Mouse (Mus musculus) hindbrain, embryonic 16.5 days (tissue): ENCODE measurements at regions not wholly inside any gene's neighbourhood (a gene's known extent, or its start where the extent isn't known, plus 50 kb on each side); places are given as distances from the start of the nearest gene placed in this dataset.

Experiments used
- ATAC-seq: fragments of 200-750 bp; cut with Nextera tagmentation; 2 replicates; pipeline ENCODE4 v1.8.0; 2017; ENCODE audit warnings: moderate TSS enrichment, moderate library complexity
- H3K27ac ChIP-seq: fragments of 300-500 bp; sonication (generic); 2 replicates; pipeline ENCODE4 v1.5.1; 2014; ENCODE audit warnings: low read depth, mild to moderate bottlenecking, control low read depth, low read length, moderate library complexity
- H3K27me3 ChIP-seq: fragments of 300-500 bp; sonication (generic); replicated peaks from 2 replicates; pipeline ENCODE4 v1.6.1; 2014; ENCODE audit warnings: low read length; ENCODE audit not compliant: control insufficient read depth, insufficient read depth
- H3K36me3 ChIP-seq: fragments of 300-500 bp; sonication (generic); 2 replicates; pipeline ENCODE4 v1.6.1; 2014; ENCODE audit warnings: mild to moderate bottlenecking, low read length, moderate library complexity, mixed read lengths; ENCODE audit not compliant: control insufficient read depth, insufficient read depth
- H3K4me1 ChIP-seq: fragments of 300-500 bp; sonication (generic); 2 replicates; pipeline ENCODE4 v1.6.1; 2014; ENCODE audit warnings: low read depth, low read length; ENCODE audit not compliant: control insufficient read depth, insufficient read depth
- H3K4me2 ChIP-seq: fragments of 300-500 bp; sonication (generic); 2 replicates; pipeline ENCODE4 v1.6.1; 2014; ENCODE audit warnings: mild to moderate bottlenecking, low read length, control low read depth, moderate library complexity
- H3K4me3 ChIP-seq: fragments of 300-500 bp; sonication (generic); 2 replicates; pipeline ENCODE4 v1.5.1; 2014; ENCODE audit warnings: mild to moderate bottlenecking, low read length, control low read depth, moderate library complexity
- H3K9ac ChIP-seq: fragments of 300-500 bp; sonication (generic); 2 replicates; pipeline ENCODE4 v1.6.1; 2014; ENCODE audit warnings: low read depth, mild to moderate bottlenecking, control low read depth, low read length, moderate library complexity
- H3K9me3 ChIP-seq: fragments of 300-500 bp; sonication (generic); 2 replicates; pipeline ENCODE4 v1.6.1; 2014; ENCODE audit warnings: mild to moderate bottlenecking, low read length, moderate library complexity; ENCODE audit not compliant: control insufficient read depth
- WGBS: fragments of 180-500 bp; shearing (Covaris S2); extraction: QIAGEN DNeasy Blood & Tissue Kit; methylation state at CpG from one replicate; pipeline ENCODE4 v1.1.7; 2014; 5-methylcytosine and 5-hydroxymethylcytosine counted together

DNA sequence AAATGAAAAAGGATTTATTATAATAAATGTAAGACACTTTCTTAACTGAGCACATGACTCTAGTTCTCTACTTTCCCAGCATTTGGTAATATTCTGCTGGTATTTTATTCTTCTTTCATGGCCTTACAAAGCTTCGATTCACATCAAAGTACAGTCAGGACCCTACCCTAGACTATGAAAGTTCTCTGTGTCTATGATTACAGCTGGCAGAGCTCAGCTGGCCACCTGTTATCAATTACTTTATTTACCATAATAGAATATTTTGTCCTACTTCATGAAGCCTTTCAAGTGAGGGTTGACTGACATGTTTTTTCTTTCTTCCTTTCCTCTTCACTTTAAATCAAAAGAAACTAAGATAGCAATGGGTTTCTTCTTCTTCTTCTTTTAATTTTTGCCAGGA lies 269.8 kb downstream of the Kctd12 start:
- H3K4me2 ChIP-seq, result no peak overlapping the region
- ATAC-seq, result no peak
- no peak overlapping the region for H3K9ac ChIP-seq
- 88% methylated on average over 1 of the region's 1 CpGs for WGBS
- H3K36me3 ChIP-seq, result no peaks in the 10 kb centered on the region
- H3K9me3 ChIP-seq, result no peaks in the 10 kb centered on the region
- no peaks in the 10 kb centered on the region for H3K4me1 ChIP-seq
- H3K4me3 ChIP-seq, result no peak overlapping the region
- H3K27ac ChIP-seq, result no peak overlapping the region
- H3K27me3 ChIP-seq, result no peaks in the 10 kb centered on the region

DNA sequence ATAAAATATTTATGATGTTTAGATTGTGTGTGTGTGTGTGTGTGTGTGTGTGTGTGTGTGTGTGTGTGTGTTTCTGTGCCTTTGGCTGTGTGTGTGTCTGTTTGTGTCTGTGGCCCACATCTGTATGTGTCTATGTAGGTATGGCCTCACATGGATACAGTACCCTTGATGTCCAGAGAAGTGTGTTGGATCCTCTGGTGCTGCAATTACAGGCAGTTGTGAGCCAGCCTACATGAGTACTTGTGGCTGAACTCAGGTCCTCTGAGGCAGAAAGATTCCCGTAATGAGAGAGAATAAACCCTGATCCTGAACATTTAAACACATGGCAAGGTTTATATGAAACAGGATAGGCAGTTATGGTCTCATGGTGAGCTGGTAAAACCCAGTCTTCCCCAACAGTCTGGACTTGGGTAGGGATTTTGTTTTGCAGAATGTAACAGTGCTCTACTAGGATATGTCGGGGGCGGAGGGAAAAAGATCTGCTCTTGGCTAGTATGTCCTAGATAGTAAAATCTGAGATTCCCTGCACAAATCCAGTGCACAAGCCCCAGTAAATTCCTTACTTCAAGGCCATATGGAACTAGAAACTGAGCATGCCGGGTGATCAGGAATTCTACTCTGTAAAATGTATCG lies 275.6 kb downstream of the Kctd12 start:
- no peak for ATAC-seq
- Histone ChIP-seq H3K4me3 (no peak overlapping the region), H3K4me1 (no peaks in the 10 kb centered on the region), H3K9ac (no peak overlapping the region), H3K27ac (no peak overlapping the region), H3K4me2 (no peak overlapping the region), H3K36me3 (no peaks in the 10 kb centered on the region), H3K27me3 (no peaks in the 10 kb centered on the region), H3K9me3 (no peaks in the 10 kb centered on the region)
- 83% methylated on average over 5 of the region's 5 CpGs for WGBS

DNA sequence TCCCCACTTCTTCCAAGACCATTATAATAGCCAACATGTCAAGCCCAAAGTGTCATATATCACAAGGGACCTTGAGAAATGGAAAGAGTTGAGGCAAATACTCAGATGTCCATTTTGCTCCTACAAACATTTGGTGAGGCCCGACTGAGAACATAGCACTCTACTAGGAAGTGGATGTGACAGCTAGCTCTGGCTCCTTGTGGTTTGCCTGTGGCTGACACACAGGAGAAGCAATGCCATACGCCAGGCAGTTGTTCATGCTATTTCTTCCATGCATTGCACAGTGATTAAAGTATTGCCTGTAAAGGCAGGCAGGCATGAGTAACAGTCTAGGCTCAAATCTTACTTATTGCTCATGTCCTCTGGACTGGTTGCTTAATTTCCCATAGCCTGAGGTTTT lies 281.3 kb downstream of the Kctd12 start:
- Histone ChIP-seq H3K9ac (no peak overlapping the region), H3K4me3 (no peak overlapping the region), H3K27me3 (no peaks in the 10 kb centered on the region), H3K4me1 (no peaks in the 10 kb centered on the region), H3K36me3 (no peaks in the 10 kb centered on the region), H3K9me3 (no peaks in the 10 kb centered on the region), H3K4me2 (no peak overlapping the region), H3K27ac (no peak overlapping the region)
- ATAC-seq, result no peak
- 88% methylated on average over 2 of the region's 2 CpGs for WGBS

DNA sequence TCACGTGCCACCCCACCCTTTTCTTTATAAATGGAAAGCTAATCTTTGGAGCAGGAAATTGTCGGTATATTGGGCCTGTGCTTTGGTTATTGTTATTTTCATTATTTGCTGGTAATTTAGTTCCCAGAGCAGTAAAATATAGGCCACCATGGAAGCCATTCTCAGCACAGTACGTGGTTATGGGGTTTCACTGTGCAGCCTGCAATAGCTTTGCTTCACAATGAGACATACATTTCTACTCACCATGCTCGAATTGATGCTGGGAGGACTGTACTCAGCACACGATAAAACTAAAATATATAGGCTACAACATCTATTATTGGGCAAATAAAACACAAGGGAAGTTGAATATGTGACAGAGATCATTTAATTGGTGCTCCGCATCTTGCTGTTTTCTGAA lies 282.0 kb downstream of the Kctd12 start:
- no peak for ATAC-seq
- 71% methylated on average over 6 of the region's 6 CpGs for WGBS

DNA sequence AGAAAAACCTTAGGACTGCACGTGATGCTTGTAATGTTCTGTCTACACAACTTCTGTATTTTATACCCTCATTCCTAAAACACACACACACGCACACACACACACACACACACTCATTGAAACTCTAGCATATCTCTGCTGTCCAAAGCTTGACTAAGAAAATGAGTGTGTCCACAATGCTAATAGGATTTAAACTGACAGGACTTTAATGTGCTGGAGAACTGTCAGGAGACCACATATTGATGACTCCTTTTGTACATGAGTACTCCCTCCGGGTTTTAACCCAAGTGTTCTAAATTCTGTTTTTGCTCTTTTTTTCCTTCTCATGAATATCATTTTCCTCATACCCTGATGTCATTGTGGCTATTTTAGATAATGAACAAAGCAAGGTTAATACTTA lies 283.4 kb downstream of the Kctd12 start:
- Histone ChIP-seq H3K4me1 (no peaks in the 10 kb centered on the region), H3K36me3 (no peaks in the 10 kb centered on the region), H3K9me3 (no peaks in the 10 kb centered on the region), H3K27me3 (no peaks in the 10 kb centered on the region), H3K4me3 (no peak overlapping the region), H3K27ac (no peak overlapping the region), H3K9ac (no peak overlapping the region), H3K4me2 (no peak overlapping the region)
- WGBS, result 74% methylated on average over 3 of the region's 3 CpGs
- no peak for ATAC-seq

More for the DNA sequence above, 282.0 kb downstream of the Kctd12 start:
- no peaks in the 10 kb centered on the region for H3K27me3 ChIP-seq
- H3K27ac ChIP-seq, result no peak overlapping the region
- no peaks in the 10 kb centered on the region for H3K4me1 ChIP-seq
- no peaks in the 10 kb centered on the region for H3K9me3 ChIP-seq
- no peak overlapping the region for H3K9ac ChIP-seq
- H3K36me3 ChIP-seq, result no peaks in the 10 kb centered on the region
- no peak overlapping the region for H3K4me3 ChIP-seq
- no peak overlapping the region for H3K4me2 ChIP-seq

DNA sequence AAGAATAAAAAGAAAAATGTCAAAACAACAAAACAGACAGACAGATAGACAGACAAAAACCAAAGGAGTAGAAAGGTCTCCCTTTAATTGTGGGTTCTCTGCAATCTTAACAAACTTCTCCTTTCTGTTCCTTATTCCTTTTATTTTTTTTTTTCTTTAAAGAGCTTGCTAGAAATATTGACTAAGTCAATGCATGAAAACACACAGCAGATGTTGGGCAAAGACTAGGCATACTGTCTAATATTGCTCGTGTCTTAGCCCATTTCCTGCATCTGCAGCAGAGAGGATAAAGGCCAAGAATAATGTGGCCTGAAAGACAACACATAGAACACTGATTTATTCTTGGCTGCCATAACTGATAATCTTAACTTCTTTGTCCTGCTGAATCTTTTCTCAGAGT lies 295.6 kb downstream of the Kctd12 start:
- H3K4me1 ChIP-seq, result no peaks in the 10 kb centered on the region
- H3K4me3 ChIP-seq, result no peak overlapping the region
- H3K27ac ChIP-seq, result no peak overlapping the region
- no peaks in the 10 kb centered on the region for H3K36me3 ChIP-seq
- no peaks in the 10 kb centered on the region for H3K27me3 ChIP-seq
- no peak overlapping the region for H3K4me2 ChIP-seq
- H3K9ac ChIP-seq, result no peak overlapping the region
- WGBS, result 64% methylated on average over 1 of the region's 1 CpGs
- ATAC-seq, result no peak
- H3K9me3 ChIP-seq, result no peaks in the 10 kb centered on the region

DNA sequence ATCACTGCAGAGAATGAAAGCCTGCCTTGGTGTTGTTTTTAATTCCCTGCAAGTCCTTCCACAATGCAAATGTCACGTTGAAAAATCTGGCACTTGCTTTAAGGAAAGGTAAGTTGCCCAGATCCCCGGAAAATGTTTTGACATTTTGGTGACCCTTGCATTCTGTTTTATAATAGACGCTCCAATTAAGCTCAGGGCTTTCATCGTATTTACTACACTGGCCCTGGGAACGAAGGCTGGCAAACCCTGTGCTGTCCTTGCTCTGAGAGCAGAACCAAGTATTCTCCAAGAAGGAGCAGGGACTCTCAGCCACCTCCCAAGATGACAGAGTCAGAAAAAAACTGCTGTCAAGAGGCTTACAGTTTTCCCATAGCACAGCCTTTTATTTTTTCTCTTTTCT lies 305.9 kb downstream of the Kctd12 start:
- no peaks in the 10 kb centered on the region for H3K27me3 ChIP-seq
- no peak overlapping the region for H3K9ac ChIP-seq
- ATAC-seq, result no peak
- no peaks in the 10 kb centered on the region for H3K36me3 ChIP-seq
- no peak overlapping the region for H3K27ac ChIP-seq
- H3K4me3 ChIP-seq, result no peak overlapping the region
- H3K4me2 ChIP-seq, result no peak overlapping the region
- 35% methylated on average over 5 of the region's 5 CpGs for WGBS
- no peaks in the 10 kb centered on the region; the same call in 1 of the 2 replicates for H3K4me1 ChIP-seq
- no peaks in the 10 kb centered on the region for H3K9me3 ChIP-seq

DNA sequence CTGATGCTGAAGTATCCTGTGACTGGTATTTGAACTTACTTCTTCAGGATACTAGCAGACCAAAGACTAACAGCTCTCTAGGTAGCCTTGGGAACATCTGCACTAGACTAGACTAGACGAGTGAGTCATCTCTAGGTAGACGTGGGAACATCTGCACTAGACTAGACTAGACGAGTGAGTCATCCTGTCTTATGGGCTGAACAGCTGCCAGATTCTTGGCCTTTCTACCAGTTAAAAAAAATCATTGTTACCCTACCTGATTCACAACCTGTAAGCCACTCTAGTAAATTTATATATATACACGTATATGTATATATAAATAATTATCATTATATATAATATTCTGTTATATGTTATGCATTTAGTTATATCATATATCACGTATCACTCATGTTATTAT lies 307.8 kb downstream of the Kctd12 start:
- Histone ChIP-seq H3K4me2 (no peak overlapping the region), H3K27me3 (no peaks in the 10 kb centered on the region), H3K36me3 (no peaks in the 10 kb centered on the region), H3K9me3 (no peaks in the 10 kb centered on the region), H3K4me3 (no peak overlapping the region), H3K9ac (no peak overlapping the region), H3K27ac (no peak overlapping the region), H3K4me1 (no peaks in the 10 kb centered on the region; the same call in 1 of the 2 replicates)
- 91% methylated on average over 5 of the region's 5 CpGs for WGBS
- no peak for ATAC-seq

DNA sequence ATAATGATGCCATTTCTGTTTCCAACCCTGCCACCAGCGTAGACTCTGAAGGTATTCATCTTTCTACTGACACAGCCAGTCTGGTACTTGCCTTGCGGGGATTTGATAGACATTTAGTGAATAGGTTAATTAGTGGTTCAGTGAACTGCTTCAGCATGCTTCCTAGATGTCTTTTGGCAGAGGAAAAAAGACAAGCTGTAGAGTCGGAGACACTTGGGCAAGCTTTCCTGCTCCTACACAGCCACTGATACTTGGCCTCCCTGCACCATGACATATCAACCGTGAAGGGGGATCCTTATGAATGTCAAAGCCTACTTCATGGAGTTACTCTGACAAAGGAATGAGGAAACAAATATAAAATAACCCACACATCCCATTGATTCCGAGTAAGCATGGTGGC lies 308.7 kb downstream of the Kctd12 start:
- Histone ChIP-seq H3K27me3 (no peaks in the 10 kb centered on the region), H3K4me3 (no peak overlapping the region), H3K4me2 (no peak overlapping the region), H3K36me3 (no peaks in the 10 kb centered on the region), H3K4me1 (no peaks in the 10 kb centered on the region; the same call in 1 of the 2 replicates), H3K27ac (no peak overlapping the region), H3K9ac (no peak overlapping the region), H3K9me3 (no peaks in the 10 kb centered on the region)
- WGBS, result 36% methylated on average over 5 of the region's 5 CpGs
- ATAC-seq, result peak; percentile 63

DNA sequence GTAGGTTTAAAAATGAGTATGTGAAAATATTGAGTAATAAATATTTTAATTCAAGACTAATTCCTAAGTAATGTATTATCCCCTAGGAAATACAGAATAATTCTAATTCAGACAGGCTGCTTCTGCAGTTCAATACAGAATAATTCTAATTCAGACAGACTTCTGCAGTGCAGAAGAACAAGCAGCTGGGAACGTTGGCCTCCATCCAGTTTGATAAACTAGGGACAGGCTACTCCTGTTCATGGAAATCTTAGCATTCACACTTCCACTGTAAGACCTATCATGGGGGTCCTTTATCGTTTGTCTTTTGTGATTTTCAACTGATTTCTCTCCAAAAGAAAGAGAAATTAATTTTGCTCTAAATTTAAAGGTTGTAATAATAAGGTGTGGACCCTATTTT lies 319.2 kb downstream of the Kctd12 start:
- no peaks in the 10 kb centered on the region for H3K4me1 ChIP-seq
- WGBS, result 60% methylated on average over 2 of the region's 2 CpGs

More for the DNA sequence above, 319.2 kb downstream of the Kctd12 start:
- Histone ChIP-seq H3K36me3 (no peaks in the 10 kb centered on the region), H3K4me3 (no peak overlapping the region), H3K9me3 (no peaks in the 10 kb centered on the region), H3K9ac (no peak overlapping the region), H3K27me3 (no peaks in the 10 kb centered on the region), H3K27ac (no peak overlapping the region), H3K4me2 (no peak overlapping the region)
- no peak for ATAC-seq
